Mouse (Mus musculus) lung, adult 2 months (tissue): ENCODE measurements around the gene Sigirr.

Experiments
- CTCF ChIP-seq: fragments of 200-500 bp; IDR thresholded peaks from 2 replicates; pipeline ENCODE4 v1.5.1; 2011; ENCODE audit warnings: mild to moderate bottlenecking, low read length, control low read depth; ENCODE audit not compliant: insufficient read depth
- POLR2A ChIP-seq: fragments of 200-500 bp; IDR thresholded peaks from 2 replicates; pipeline ENCODE4 v1.6.1; 2011; ENCODE audit warnings: low read depth, mild to moderate bottlenecking, control low read depth, low read length, borderline replicate concordance; ENCODE audit errors: extremely low read depth

DNA sequence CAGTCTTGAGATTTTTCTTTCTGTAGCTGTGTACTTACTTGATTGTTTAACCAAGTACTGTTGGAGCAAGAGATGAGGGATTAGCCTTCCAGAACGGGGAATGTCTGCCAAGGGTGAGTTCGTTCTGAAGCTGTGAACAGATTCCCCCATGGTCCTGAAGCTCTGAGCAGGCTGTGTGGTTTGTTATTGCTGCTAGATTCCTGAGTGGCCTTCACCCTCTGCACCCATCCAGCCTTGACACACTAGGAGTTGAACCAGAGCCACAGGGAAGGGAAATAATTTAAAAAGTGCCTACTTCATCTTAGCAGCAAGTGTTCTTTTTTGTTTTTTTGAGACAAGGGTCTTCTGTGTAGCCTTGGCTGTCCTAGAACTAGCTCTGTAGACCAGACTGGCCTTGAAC, 43.5 kb upstream of the Sigirr start:
- TF ChIP-seq POLR2A: no peak
- no peak for TF ChIP-seq CTCF
